ENCODE assay signal across 13 mouse cellular contexts in the genomic region with DNA sequence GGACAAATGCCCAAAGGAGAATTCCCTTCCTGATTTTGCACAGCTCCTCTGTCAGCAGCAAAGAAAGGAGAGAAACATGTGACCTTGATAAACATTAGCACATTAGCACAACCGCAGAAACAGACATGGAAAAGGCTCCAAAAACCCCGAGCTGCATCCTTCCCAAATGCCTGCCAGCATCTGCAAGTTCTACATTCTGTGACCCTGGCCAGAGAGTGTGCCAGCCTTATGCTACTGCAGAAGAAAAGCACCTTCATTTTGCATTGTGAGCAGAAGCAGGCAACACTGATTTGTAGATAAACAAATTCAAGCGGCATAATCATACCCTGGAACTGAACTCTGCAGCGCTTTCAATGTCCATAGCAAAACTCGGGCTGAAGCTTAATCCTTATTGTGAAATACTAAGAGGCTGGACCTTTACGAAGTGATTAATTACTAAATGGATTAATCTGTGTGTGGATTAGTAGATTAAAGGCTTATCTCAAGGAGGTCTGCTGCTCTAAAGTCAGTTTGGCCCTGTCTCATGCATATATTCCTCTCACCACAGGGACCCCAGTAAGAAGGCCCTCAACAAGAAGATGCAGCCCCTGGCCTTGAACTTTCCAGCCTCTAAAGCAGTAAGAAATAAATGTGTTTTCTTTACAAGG. TPM values are rescaled to one million over a fixed set of nuclear protein-coding genes. Genes with fewer than 3 reads are reported as not detected.
DNase-seq lines count a peak whose midpoint lies in the region; ATAC-seq lines count a peak whose summit lies in the region.
"Had no signal": no experiment of that assay in that cellular context is flagged by ENCODE, and none has a peak within 500 bp of the region (broad histone marks: within the 10 kb centered on the region; RNA-seq: fewer than 3 reads in every experiment).

No protein-coding gene starts in this region.

- WGBS in heart, embryonic 10.5 days = 41% methylated on average over 6 of the region's 6 CpGs
- WGBS in midbrain, embryonic 11.5 days = 13% methylated on average over 6 of the region's 6 CpGs
- 11% methylated on average over 6 of the region's 6 CpGs for WGBS in midbrain, embryonic 15.5 days
- 9% methylated on average over 6 of the region's 6 CpGs for WGBS in midbrain, embryonic 16.5 days

- no peaks in the 10 kb centered on the region for H3K9me3 ChIP-seq in heart, embryonic 10.5 days
- H3K9me3 ChIP-seq in midbrain, embryonic 11.5 days (ENCODE audit: control insufficient read depth, low read length) = no peaks in the 10 kb centered on the region
- no peaks in the 10 kb centered on the region for H3K9me3 ChIP-seq in midbrain, embryonic 15.5 days
- no peaks in the 10 kb centered on the region for H3K9me3 ChIP-seq in midbrain, embryonic 16.5 days (replicated peaks; ENCODE audit: control insufficient read depth, low read length, poor library complexity, severe bottlenecking)
- H3K9me3 ChIP-seq: forebrain, embryonic 10.5 days; hindbrain, embryonic 10.5 days; limb, embryonic 15.5 days; lung, embryonic 15.5 days had no signal

- peak; percentile 58 for DNase-seq in heart, embryonic 10.5 days (ENCODE audit: low spot score)
- no peak for DNase-seq in heart, postnatal 14 days
- DNase-seq in midbrain, embryonic 11.5 days (ENCODE audit: low spot score, missing footprints) = no peak
- no peak for DNase-seq in embryo, embryonic 9.5 days (ENCODE audit: extremely low spot score)
- DNase-seq in cerebellum, adult 8-10 months = no peak
- DNase-seq: kidney, adult 9 months had no signal

- H3K4me3 ChIP-seq in heart, embryonic 10.5 days = no peak overlapping the region
- no peak overlapping the region for H3K4me3 ChIP-seq in midbrain, embryonic 11.5 days (ENCODE audit: low read depth, low read length)
- H3K4me3 ChIP-seq in midbrain, embryonic 15.5 days = no peak overlapping the region
- H3K4me3 ChIP-seq in midbrain, embryonic 16.5 days (ENCODE audit: low read depth, low read length) = no peak overlapping the region
- H3K4me3 ChIP-seq: embryonic facial prominence, embryonic 12.5 days; forebrain, embryonic 10.5 days; hindbrain, embryonic 10.5 days; limb, embryonic 15.5 days; lung, embryonic 15.5 days had no signal

- H3K36me3 ChIP-seq in heart, embryonic 10.5 days = peaks cover 13% of the 10 kb centered on the region; the same call in 1 of the 2 replicates
- H3K36me3 ChIP-seq in midbrain, embryonic 11.5 days (ENCODE audit: control insufficient read depth, insufficient read depth, low read length) = no peaks in the 10 kb centered on the region
- H3K36me3 ChIP-seq in midbrain, embryonic 15.5 days (replicated peaks) = no peaks in the 10 kb centered on the region
- no peaks in the 10 kb centered on the region for H3K36me3 ChIP-seq in midbrain, embryonic 16.5 days (ENCODE audit: control insufficient read depth, insufficient read depth, low read length)
- H3K36me3 ChIP-seq: embryonic facial prominence, embryonic 12.5 days; limb, embryonic 15.5 days; lung, embryonic 15.5 days had no signal

- peaks cover 48% of the 10 kb centered on the region for H3K4me1 ChIP-seq in heart, embryonic 10.5 days
- H3K4me1 ChIP-seq in midbrain, embryonic 11.5 days (ENCODE audit: control insufficient read depth, insufficient read depth, low read length) = peaks cover 13% of the 10 kb centered on the region
- H3K4me1 ChIP-seq in midbrain, embryonic 15.5 days = peaks cover 13% of the 10 kb centered on the region
- H3K4me1 ChIP-seq in midbrain, embryonic 16.5 days (ENCODE audit: control insufficient read depth, insufficient read depth, low read length) = peaks cover 10% of the 10 kb centered on the region

- H3K4me2 ChIP-seq in midbrain, embryonic 11.5 days = no peak overlapping the region
- H3K4me2 ChIP-seq in midbrain, embryonic 15.5 days = no peak overlapping the region
- no peak overlapping the region for H3K4me2 ChIP-seq in midbrain, embryonic 16.5 days (ENCODE audit: low read length)
- H3K4me2 ChIP-seq: embryonic facial prominence, embryonic 12.5 days; limb, embryonic 15.5 days; lung, embryonic 15.5 days had no signal

- H3K9ac ChIP-seq in midbrain, embryonic 11.5 days (ENCODE audit: low read length) = no peak overlapping the region
- H3K9ac ChIP-seq in midbrain, embryonic 15.5 days = no peak overlapping the region
- peak overlapping the region; percentile 18; the same call in 1 of the 2 replicates for H3K9ac ChIP-seq in midbrain, embryonic 16.5 days (ENCODE audit: low read depth, low read length)
- H3K9ac ChIP-seq: embryonic facial prominence, embryonic 12.5 days; limb, embryonic 15.5 days; lung, embryonic 15.5 days had no signal

- H3K27me3 ChIP-seq in heart, embryonic 10.5 days (ENCODE audit: insufficient read depth, poor library complexity, severe bottlenecking) = no peaks in the 10 kb centered on the region
- H3K27me3 ChIP-seq in midbrain, embryonic 11.5 days (ENCODE audit: control insufficient read depth, insufficient read depth, low read length) = peaks cover 4% of the 10 kb centered on the region; the same call in 1 of the 2 replicates
- no peaks in the 10 kb centered on the region for H3K27me3 ChIP-seq in midbrain, embryonic 15.5 days (replicated peaks)
- H3K27me3 ChIP-seq in midbrain, embryonic 16.5 days (ENCODE audit: control insufficient read depth, insufficient read depth, low read depth, low read length) = no peaks in the 10 kb centered on the region
- H3K27me3 ChIP-seq: embryonic facial prominence, embryonic 12.5 days; limb, embryonic 15.5 days; lung, embryonic 15.5 days had no signal

- no peak overlapping the region for H3K27ac ChIP-seq in heart, embryonic 10.5 days
- H3K27ac ChIP-seq in midbrain, embryonic 11.5 days (ENCODE audit: low read depth, low read length) = no peak overlapping the region
- no peak overlapping the region for H3K27ac ChIP-seq in midbrain, embryonic 15.5 days
- no peak overlapping the region for H3K27ac ChIP-seq in midbrain, embryonic 16.5 days (ENCODE audit: low read length)
- H3K27ac ChIP-seq: embryonic facial prominence, embryonic 12.5 days; forebrain, embryonic 10.5 days; hindbrain, embryonic 10.5 days; limb, embryonic 15.5 days; lung, embryonic 15.5 days had no signal

- peak; percentile 48; the same call in 1 of the 2 replicates for ATAC-seq in midbrain, embryonic 11.5 days (ENCODE audit: low FRiP score)
- no peak for ATAC-seq in midbrain, embryonic 15.5 days (replicated peaks)
- ATAC-seq in midbrain, embryonic 16.5 days = no peak

- intact Hi-C loops in heart, postnatal 14 days (cut with DNase I) = no loop called here

RNA-seq across cellular contexts. Expression of a gene that starts 43.4 kb away (rescaled TPM):
- 76.4 and 90.3 TPM in 2 replicates for polyA plus RNA-seq in heart, embryonic 10.5 days (2016; fragmentation: Nextera tagmentation; extraction: Ambion mirVana)
- total RNA-seq in heart, postnatal 14 days (2021) = 100 to 1,000 TPM; 103 to 106 TPM
- 40.8 and 49.3 TPM in 2 replicates for polyA plus RNA-seq in midbrain, embryonic 11.5 days (2014; fragmentation: Nextera tagmentation; extraction: Ambion mirVana)
- polyA plus RNA-seq in midbrain, embryonic 15.5 days (2015; fragmentation: Nextera tagmentation; extraction: Ambion mirVana) = 13.6 and 14.9 TPM in 2 replicates
- 12.6 and 13.1 TPM in 2 replicates for polyA plus RNA-seq in midbrain, embryonic 16.5 days (2015; fragmentation: Nextera tagmentation; extraction: Ambion mirVana)
